Mouse (Mus musculus) heart, postnatal 0 days (tissue): ENCODE data around the gene Pdlim1.

Source experiments
- CTCF ChIP-seq: IDR thresholded peaks from 2 replicates; pipeline ENCODE4 v1.5.1; 2016; ENCODE audit warnings: antibody characterized with exemption, control low read depth, low read depth
- EP300 ChIP-seq: IDR thresholded peaks from 2 replicates; pipeline ENCODE4 v1.6.1; 2016; ENCODE audit warnings: antibody characterized with exemption, low read depth

GRCm38 (mm10) chr19:40267380-40267779 lies 4.3 kb downstream of the Pdlim1 start:
- TF ChIP-seq CTCF (no peak), EP300 (no peak)
